Mouse (Mus musculus): Measurements from ENCODE around the gene Macrod2. TPM values are rescaled to one million over a fixed set of nuclear protein-coding genes. Genes with fewer than 3 reads are reported as not detected.

The Macrod2 gene
- polyA plus RNA-seq, 1 experiment = 0.95 TPM

GRCm38 (mm10) chr2:141800236-141800635 is 1405.1 kb downstream of the Macrod2 start:
- no peak for TF ChIP-seq MYOD1 (IDR thresholded peaks at IDR 0.05; ENCODE audit: control insufficient read depth, insufficient read length, low read depth)
- TF ChIP-seq FOSL1 (IDR thresholded peaks at IDR 0.05; ENCODE audit: insufficient read depth, low read length, poor library complexity, severe bottlenecking) = no peak
- no peak for TF ChIP-seq USF1 (IDR thresholded peaks at IDR 0.05; ENCODE audit: low read depth)
- TF ChIP-seq CEBPB (IDR thresholded peaks at IDR 0.05; ENCODE audit: low read depth) = no peak
- TF ChIP-seq MYOG (IDR thresholded peaks at IDR 0.05; ENCODE audit: control insufficient read depth, extremely low read depth, insufficient read length) = no peak
- no peak for TF ChIP-seq MAX (IDR thresholded peaks at IDR 0.05)
- no peak for TF ChIP-seq CTCF (IDR thresholded peaks at IDR 0.05; ENCODE audit: control insufficient read depth, insufficient read depth, insufficient read length)
- Histone ChIP-seq H3K36me3 (ENCODE audit: control insufficient read depth, insufficient read depth) (no peaks in the 10 kb centered on the region), H3K4me3 (ENCODE audit: insufficient read depth, poor library complexity, severe bottlenecking) (no peak overlapping the region), H3K27me3 (ENCODE audit: control insufficient read depth, insufficient read depth, insufficient read length) (no peaks in the 10 kb centered on the region), H3ac (ENCODE audit: control insufficient read depth, insufficient read length, low read depth) (no peak overlapping the region), H3K79me3 (ENCODE audit: low read depth) (no peaks in the 10 kb centered on the region), H3K79me2 (ENCODE audit: control insufficient read depth, insufficient read depth) (no peaks in the 10 kb centered on the region)

DNA sequence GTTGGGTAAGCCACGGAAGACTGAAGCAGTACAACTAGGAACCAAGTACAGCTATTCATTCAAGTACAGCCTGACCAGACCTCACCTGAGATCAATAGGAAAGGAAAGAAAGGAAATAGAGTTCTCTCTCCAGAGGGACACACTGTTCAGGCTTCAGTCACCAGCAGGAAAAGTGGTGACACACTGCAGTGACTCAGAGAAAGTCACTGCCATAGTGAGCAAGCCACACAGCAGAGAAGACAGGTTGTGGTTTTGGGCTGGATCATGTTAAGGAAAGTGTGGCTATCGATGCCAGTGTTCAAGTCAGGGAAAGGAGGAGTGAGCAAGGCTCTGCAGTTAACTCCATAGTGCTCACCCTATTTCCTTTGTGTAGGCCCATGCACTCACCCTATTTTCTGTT is 1405.8 kb downstream of the Macrod2 start:
- Histone ChIP-seq H3K79me3 (ENCODE audit: low read depth) (no peaks in the 10 kb centered on the region), H3K27me3 (ENCODE audit: control insufficient read depth, insufficient read depth, insufficient read length) (no peaks in the 10 kb centered on the region), H3K4me3 (ENCODE audit: insufficient read depth, poor library complexity, severe bottlenecking) (no peak overlapping the region), H3K79me2 (ENCODE audit: control insufficient read depth, insufficient read depth) (no peaks in the 10 kb centered on the region), H3ac (ENCODE audit: control insufficient read depth, insufficient read length, low read depth) (no peak overlapping the region), H3K36me3 (ENCODE audit: control insufficient read depth, insufficient read depth) (no peaks in the 10 kb centered on the region)
- TF ChIP-seq FOSL1 (IDR thresholded peaks at IDR 0.05; ENCODE audit: insufficient read depth, low read length, poor library complexity, severe bottlenecking) (peak; percentile 64), USF1 (IDR thresholded peaks at IDR 0.05; ENCODE audit: low read depth) (no peak)

GRCm38 (mm10) chr2:141816266-141816665 is 1421.2 kb downstream of the Macrod2 start:
- Histone ChIP-seq H3K79me3 (ENCODE audit: low read depth) (no peaks in the 10 kb centered on the region), H3K4me3 (ENCODE audit: insufficient read depth, poor library complexity, severe bottlenecking) (no peak overlapping the region), H3K27me3 (ENCODE audit: control insufficient read depth, insufficient read depth, insufficient read length) (no peaks in the 10 kb centered on the region), H3ac (ENCODE audit: control insufficient read depth, insufficient read length, low read depth) (no peak overlapping the region), H3K79me2 (ENCODE audit: control insufficient read depth, insufficient read depth) (no peaks in the 10 kb centered on the region), H3K36me3 (ENCODE audit: control insufficient read depth, insufficient read depth) (no peaks in the 10 kb centered on the region)
- TF ChIP-seq FOSL1 (IDR thresholded peaks at IDR 0.05; ENCODE audit: insufficient read depth, low read length, poor library complexity, severe bottlenecking) = no peak
- TF ChIP-seq CEBPB (IDR thresholded peaks at IDR 0.05; ENCODE audit: low read depth) = no peak
- no peak for TF ChIP-seq MYOD1 (IDR thresholded peaks at IDR 0.05; ENCODE audit: control insufficient read depth, insufficient read length, low read depth)
- TF ChIP-seq CTCF (IDR thresholded peaks at IDR 0.05; ENCODE audit: control insufficient read depth, insufficient read depth, insufficient read length) = no peak
- TF ChIP-seq MAX (IDR thresholded peaks at IDR 0.05) = no peak
- no peak for TF ChIP-seq USF1 (IDR thresholded peaks at IDR 0.05; ENCODE audit: low read depth)
- no peak for TF ChIP-seq MYOG (IDR thresholded peaks at IDR 0.05; ENCODE audit: control insufficient read depth, extremely low read depth, insufficient read length)

DNA sequence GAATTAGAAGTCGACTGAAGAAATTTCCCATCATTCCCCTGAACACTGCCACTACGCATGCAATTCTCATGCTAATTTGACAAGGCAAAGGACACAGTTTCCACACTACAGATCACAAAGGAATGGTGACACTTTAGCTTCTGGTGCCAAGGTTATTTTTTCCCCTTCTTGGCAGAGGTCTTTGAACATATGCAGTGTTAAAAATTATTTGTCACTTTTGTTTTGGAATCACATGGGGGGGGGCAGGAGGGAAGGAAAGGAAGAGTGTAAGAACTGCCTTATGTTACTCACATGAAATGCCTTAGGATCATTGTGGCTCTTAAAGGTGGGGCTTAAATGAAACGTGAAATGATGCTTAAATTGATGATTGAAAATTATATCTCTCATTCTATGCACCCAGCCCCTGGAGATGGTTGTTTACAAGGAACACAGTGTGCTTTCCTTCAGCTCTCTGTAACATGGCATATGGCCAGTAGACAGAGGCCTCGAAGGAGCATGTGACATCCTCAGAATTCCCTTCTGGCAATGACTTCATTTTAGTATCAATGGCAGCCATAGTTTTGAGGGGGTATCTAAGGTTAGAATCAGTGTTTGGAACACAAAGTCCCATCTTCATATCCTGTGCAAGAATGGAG is 1422.6 kb downstream of the Macrod2 start:
- no peaks in the 10 kb centered on the region for H3K36me3 ChIP-seq (ENCODE audit: control insufficient read depth, insufficient read depth)
- H3K4me3 ChIP-seq (ENCODE audit: insufficient read depth, poor library complexity, severe bottlenecking) = no peak overlapping the region
- no peaks in the 10 kb centered on the region for H3K79me2 ChIP-seq (ENCODE audit: control insufficient read depth, insufficient read depth)
- TF ChIP-seq FOSL1 (IDR thresholded peaks at IDR 0.05; ENCODE audit: insufficient read depth, low read length, poor library complexity, severe bottlenecking) = no peak
- no peak for TF ChIP-seq CTCF (IDR thresholded peaks at IDR 0.05; ENCODE audit: control insufficient read depth, insufficient read depth, insufficient read length)
- TF ChIP-seq MAX (IDR thresholded peaks at IDR 0.05) = no peak
- no peak for TF ChIP-seq USF1 (IDR thresholded peaks at IDR 0.05; ENCODE audit: low read depth)
- TF ChIP-seq CEBPB (IDR thresholded peaks at IDR 0.05; ENCODE audit: low read depth) = no peak
- TF ChIP-seq MYOG (IDR thresholded peaks at IDR 0.05; ENCODE audit: control insufficient read depth, extremely low read depth, insufficient read length) = no peak
- no peak for TF ChIP-seq MYOD1 (IDR thresholded peaks at IDR 0.05; ENCODE audit: control insufficient read depth, insufficient read length, low read depth)
- H3ac ChIP-seq (ENCODE audit: control insufficient read depth, insufficient read length, low read depth) = no peak overlapping the region
- H3K79me3 ChIP-seq (ENCODE audit: low read depth) = no peaks in the 10 kb centered on the region
- no peaks in the 10 kb centered on the region for H3K27me3 ChIP-seq (ENCODE audit: control insufficient read depth, insufficient read depth, insufficient read length)

DNA sequence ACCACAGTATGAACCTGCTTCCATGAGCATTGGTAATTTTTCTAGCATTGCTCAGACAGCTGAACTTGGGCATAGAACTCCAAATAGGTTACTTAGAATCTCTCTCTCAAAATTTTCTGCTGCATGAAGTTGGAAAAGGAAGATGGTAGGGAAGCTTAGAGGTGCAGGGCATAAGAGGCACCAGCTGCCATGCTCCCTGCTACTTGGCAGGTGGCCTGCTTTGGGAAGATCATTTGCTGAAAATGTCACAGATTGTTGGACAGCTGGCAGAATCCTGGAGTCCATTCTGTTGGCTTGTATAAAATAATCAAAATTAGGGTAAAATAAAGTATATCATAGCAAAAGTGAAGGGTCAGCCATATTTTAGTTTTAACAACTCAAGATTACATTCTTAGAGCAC is 1425.7 kb downstream of the Macrod2 start:
- Histone ChIP-seq H3K79me3 (ENCODE audit: low read depth) (no peaks in the 10 kb centered on the region), H3K4me3 (ENCODE audit: insufficient read depth, poor library complexity, severe bottlenecking) (no peak overlapping the region), H3K27me3 (ENCODE audit: control insufficient read depth, insufficient read depth, insufficient read length) (no peaks in the 10 kb centered on the region), H3K79me2 (ENCODE audit: control insufficient read depth, insufficient read depth) (no peaks in the 10 kb centered on the region), H3K36me3 (ENCODE audit: control insufficient read depth, insufficient read depth) (no peaks in the 10 kb centered on the region), H3ac (ENCODE audit: control insufficient read depth, insufficient read length, low read depth) (no peak overlapping the region)
- no peak for TF ChIP-seq MYOD1 (IDR thresholded peaks at IDR 0.05; ENCODE audit: control insufficient read depth, insufficient read length, low read depth)
- TF ChIP-seq USF1 (IDR thresholded peaks at IDR 0.05; ENCODE audit: low read depth) = no peak

DNA sequence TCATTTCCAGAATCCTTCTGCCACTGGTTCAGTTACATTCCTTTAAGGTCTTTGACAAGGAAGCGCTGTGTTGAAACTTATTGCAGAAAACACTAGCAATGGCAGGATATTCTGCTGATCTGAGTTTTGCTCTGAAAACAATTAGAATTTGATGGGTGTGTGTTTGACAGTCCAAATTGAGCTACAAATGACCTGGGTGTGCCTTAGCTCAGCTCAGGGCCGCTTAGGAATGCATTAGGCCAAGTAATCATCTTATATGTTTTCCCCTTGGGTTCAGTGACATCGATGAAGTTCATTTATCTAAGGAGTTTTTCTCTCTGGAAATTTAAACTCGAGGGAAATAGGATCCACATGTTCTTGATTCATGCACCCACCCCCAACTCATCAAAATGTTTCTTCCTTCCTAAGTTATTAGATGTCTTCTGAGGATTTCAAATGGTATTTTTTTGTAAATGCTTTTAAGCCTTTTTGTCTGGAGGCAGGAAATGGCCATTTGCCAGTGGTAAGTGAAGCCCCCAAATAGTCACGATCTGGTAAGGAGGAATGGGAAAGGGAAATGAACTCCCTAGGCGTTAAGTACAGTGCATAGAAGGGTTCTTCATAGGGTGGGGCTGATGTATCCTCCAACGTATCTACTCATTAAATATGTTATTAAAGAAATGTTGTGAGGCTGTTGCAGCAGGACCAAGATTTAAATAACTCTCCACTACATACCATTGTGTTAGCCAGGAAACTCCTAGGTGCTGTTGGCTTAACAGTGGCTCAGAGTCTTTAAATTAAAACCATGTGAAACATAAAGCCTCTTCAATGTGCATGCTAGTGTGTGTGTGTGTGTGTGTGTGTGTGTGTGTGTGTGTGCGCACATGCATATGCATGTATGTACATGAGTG is 1430.7 kb downstream of the Macrod2 start:
- TF ChIP-seq USF1 (IDR thresholded peaks at IDR 0.05; ENCODE audit: low read depth) (no peak), CTCF (IDR thresholded peaks at IDR 0.05; ENCODE audit: control insufficient read depth, insufficient read depth, insufficient read length) (no peak), CEBPB (IDR thresholded peaks at IDR 0.05; ENCODE audit: low read depth) (no peak), MYOD1 (IDR thresholded peaks at IDR 0.05; ENCODE audit: control insufficient read depth, insufficient read length, low read depth) (no peak), FOSL1 (IDR thresholded peaks at IDR 0.05; ENCODE audit: insufficient read depth, low read length, poor library complexity, severe bottlenecking) (no peak), MYOG (IDR thresholded peaks at IDR 0.05; ENCODE audit: control insufficient read depth, extremely low read depth, insufficient read length) (no peak), MAX (IDR thresholded peaks at IDR 0.05) (no peak)
- Histone ChIP-seq H3K36me3 (ENCODE audit: control insufficient read depth, insufficient read depth) (no peaks in the 10 kb centered on the region), H3ac (ENCODE audit: control insufficient read depth, insufficient read length, low read depth) (no peak overlapping the region), H3K27me3 (ENCODE audit: control insufficient read depth, insufficient read depth, insufficient read length) (no peaks in the 10 kb centered on the region), H3K79me2 (ENCODE audit: control insufficient read depth, insufficient read depth) (no peaks in the 10 kb centered on the region), H3K79me3 (ENCODE audit: low read depth) (no peaks in the 10 kb centered on the region), H3K4me3 (ENCODE audit: insufficient read depth, poor library complexity, severe bottlenecking) (no peak overlapping the region)

Measured in C2C12 (cell line).